Mouse (Mus musculus) layer of hippocampus, postnatal 14 days (tissue): ENCODE data around the gene Oprd1. TPM values are rescaled to one million over a fixed set of nuclear protein-coding genes. Genes with fewer than 3 reads are reported as not detected.

ENCODE experiments used
- DNase-seq, 2 experiments: peaks; one replicate each; pipeline ENCODE4 v3.0.0; 2021 to 2022; ENCODE audit warnings: low spot score in 2 of 2, mixed read lengths in 1 of 2
- total RNA-seq, 2 experiments: library from RNA; stranded (reverse); gene quantifications; 2 replicates each; pipeline ENCODE4 v1.2.3; 2021

Gene Oprd1
- total RNA-seq, 2 experiments from 2014 or later: 7.5 to 8.5 TPM

GRCm38 (mm10) chr4:132062934-132063884 lies 81.1 kb downstream of the Oprd1 start:
- no peak for DNase-seq

DNA sequence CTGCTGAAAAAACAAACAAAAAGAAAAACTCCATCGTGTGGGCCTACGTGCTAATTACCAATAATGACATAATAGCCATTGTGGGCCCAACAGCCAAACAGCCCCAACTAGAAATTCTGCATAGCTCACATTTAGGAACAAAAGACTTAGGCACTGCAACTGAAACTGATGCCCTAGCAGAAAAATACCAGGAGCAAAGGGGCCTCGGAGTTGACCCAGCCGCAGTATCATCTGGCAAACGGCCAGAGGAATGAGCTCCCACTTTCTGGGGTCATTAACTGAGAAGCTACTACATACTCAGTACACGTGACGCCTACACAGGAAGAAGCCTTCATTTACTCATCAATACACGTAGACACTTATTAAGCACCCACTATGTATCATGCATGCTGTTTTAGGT lies 82.0 kb downstream of the Oprd1 start:
- no peak for DNase-seq

Other genes starting within 250 kb of the Oprd1 start
- 1 to 10 TPM; 2.2 to 2.3 TPM for gene Tmem200b, start 222.7 kb downstream of the Oprd1 start, total RNA-seq
- gene Gm10300, start 69.8 kb downstream of the Oprd1 start, total RNA-seq: not detected
- 10 to 100 TPM; 28.3 to 31.3 TPM for gene Epb41, start 69.2 kb downstream of the Oprd1 start, total RNA-seq
- 10 to 100 TPM; 46.4 to 49.5 TPM for gene Ythdf2, start 67.8 kb upstream of the Oprd1 start, total RNA-seq
- 10 to 100 TPM; 24.2 to 26.7 TPM for gene Gmeb1, start 117.1 kb upstream of the Oprd1 start, total RNA-seq
- 10 to 100 TPM; 18.5 to 22.2 TPM for gene Taf12, start 129.9 kb upstream of the Oprd1 start, total RNA-seq
- gene Rab42, start 158.9 kb upstream of the Oprd1 start, total RNA-seq: 1 to 10 TPM in 1 of 2 experiments, under 1 TPM in 1; 0.72 to 1.5 TPM
- gene Trnau1ap, start 185.1 kb upstream of the Oprd1 start, total RNA-seq: 10 to 100 TPM; 19.3 to 22.3 TPM
- gene Rcc1, start 209.1 kb upstream of the Oprd1 start, total RNA-seq: 10 to 100 TPM; 12.5 to 13.0 TPM